Mouse (Mus musculus) lung, adult 18-20 months (tissue): ENCODE data around the gene Mov10.
"Not testable (repeated sequence)": the region's sequence is repeated elsewhere in the genome, so short reads cannot be mapped to it uniquely, and the experiment has no call there.

Experiments used
- DNase-seq, 2 experiments: peaks; one replicate each; pipeline ENCODE4 v3.0.0; 2022; ENCODE audit warnings: mixed read lengths in 2 of 2

Gene Mov10

GRCm38 (mm10) chr3:104780561-104781420 lies 37.6 kb downstream of the Mov10 start, which contains the start of gene Ppm1j:
TSS of gene Ppm1j (plus strand) at chr3:104781056.
- peak; percentile 81 to 85 for DNase-seq

- DNase-seq = peak; percentile 33 to 56
Observed at GRCm38 (mm10) chr3:104779949-104780348, 38.4 kb downstream of the Mov10 start.

- no peak for DNase-seq
Observed at GRCm38 (mm10) chr3:104777342-104777741, 41.0 kb downstream of the Mov10 start.

DNA sequence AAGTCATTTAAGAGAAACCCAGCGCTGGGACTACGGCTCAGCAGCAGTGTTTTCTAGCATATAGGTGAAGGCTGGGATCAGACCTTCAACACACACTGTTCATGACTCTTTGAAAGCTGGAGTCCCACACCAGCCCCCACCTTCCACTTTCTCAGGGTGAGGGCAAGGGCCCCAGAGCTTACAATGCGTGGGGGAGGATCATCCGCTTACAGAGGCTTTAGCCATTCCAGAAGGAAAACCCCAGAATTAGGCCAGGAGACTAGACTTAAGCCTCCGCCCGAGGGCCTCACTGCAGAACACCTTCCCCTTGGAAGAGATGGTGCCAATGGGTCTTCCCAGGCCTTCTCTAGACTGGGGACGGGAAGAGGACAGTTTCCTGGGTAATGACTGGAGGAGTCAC lies 45.1 kb downstream of the Mov10 start:
- no peak for DNase-seq

DNA sequence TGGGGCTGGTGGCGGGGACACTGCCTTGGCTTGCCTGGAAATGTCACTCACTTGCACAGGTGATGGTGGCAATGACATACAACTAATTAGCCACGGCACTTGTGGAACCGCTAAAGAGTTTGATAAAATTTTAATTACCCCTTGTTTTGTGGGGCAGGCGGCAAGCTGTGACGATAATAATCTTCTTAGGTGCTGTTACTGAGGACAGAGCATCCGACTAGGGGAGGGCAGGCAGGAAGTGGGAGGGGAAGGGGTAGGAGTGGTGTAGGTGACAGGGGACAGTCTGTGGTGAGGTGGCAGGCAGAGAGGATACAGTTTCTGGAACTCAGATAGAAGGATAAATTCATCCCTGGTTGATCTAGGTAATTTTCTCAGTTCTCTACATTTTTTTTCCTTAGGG lies 46.9 kb downstream of the Mov10 start:
- no peak for DNase-seq

GRCm38 (mm10) chr3:104770918-104771317 lies 47.4 kb downstream of the Mov10 start:
- DNase-seq = no peak

DNA sequence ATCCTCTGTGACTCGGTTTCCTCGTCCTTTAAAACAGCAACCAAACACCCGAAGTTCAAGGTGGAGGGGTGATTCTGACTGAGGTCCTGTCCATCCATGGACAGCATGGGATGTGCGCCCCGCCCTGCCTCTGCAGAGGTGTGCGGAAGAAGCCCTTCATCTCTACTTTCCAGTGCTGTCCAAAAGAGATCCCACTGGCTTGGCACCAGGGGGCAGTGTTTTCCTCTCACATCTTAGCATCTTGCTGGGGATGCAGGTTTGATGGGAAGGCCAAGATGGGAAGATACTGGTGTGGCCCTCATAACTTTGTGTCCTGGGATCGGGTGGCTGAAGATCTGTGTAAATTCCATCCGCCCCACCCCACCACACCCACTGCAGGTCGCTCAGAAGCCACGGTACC lies 48.3 kb downstream of the Mov10 start:
- peak in 1 of 2 experiments; percentile 49 for DNase-seq

DNA sequence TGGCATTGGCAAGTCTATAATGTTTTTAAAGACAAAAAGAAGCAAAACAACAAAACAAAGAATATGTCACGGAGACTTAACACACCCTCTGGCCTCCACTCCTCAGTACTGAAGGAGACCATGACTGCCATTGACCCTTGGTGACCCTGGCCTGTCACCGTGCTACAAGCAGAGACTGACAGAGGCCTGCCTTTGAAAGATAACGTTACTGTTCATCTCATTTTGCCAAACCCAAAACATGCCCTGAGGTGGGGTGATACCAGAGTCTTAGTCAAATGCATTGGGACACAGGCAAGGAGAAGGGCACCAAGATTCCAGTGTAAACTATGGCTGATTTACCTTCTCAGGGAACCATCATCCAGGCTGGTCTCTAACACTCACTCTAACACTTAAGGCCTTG lies 49.2 kb downstream of the Mov10 start:
- no peak for DNase-seq

DNA sequence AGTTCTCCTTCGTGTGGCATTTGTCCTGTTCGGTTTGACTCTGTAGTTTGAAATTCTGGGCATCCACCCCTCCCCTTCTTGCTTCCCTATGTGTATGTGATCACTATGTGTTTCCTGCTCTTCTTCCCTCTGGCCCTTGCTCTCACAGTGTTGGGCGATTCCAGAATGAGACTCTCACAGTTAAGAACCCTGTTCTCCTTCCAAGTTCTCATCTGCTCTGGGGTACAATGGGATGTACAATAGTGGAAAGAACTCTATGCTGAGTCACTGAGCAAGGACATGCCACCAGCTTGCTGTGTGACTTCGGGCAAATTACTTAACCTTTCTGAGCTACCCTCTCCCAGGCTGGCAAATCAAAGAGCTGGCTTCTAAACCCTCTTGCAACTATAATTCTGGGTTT lies 50.6 kb downstream of the Mov10 start:
- DNase-seq = no peak

DNA sequence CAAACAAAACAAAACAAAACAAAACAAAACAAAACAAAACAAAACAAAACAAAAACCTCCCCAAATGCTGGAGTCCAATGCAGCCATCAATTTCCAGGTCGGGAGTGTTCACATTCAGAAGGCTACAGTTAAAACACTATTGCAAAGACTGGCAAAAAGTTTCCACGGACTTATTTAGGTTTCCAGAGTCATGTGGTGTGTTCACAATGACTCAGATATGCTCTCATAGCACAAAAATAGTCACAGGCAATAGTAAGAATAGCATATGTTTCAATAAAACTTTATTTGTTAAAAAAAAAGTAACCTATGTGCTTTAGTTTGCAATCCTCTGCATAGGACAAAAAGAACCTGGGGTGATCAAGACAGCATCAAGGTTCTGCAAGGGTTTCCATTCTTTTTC lies 51.2 kb downstream of the Mov10 start:
- DNase-seq = no peak

GRCm38 (mm10) chr3:104765021-104765420 lies 53.3 kb downstream of the Mov10 start:
- DNase-seq = no peak

DNA sequence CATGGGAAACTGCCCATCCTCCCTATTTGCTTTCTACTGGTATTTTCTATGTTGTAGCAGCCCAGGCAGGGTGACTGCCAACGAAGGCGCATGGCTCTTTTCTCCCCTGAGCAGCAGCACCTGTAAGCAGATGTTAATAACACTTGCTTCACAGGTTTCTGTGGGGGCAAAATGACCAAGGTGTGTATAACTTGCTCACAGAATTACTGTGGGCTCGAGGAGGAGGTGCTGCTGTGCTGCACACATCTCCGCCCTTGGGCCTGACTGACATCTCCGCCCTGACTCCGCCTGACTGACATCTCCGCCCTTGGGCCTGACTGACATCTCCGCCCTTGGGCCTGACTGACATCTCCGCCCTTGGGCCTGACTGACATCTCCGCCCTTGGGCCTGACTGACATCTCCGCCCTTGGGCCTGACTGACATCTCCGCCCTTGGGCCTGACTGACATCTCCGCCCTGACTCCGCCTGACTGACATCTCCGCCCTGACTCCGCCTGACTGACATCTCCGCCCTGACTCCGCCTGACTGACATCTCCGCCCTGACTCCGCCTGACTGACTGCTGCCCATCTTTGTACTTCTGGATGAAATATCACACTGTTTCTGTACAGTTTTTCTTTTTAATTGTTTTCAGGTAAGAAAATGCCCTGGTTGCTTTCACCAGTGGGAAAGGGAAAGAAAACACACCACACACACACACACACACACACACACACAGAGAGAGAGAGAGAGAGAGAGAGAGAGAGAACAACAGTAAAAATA lies 56.1 kb downstream of the Mov10 start:
- not testable (repeated sequence) for DNase-seq

DNA sequence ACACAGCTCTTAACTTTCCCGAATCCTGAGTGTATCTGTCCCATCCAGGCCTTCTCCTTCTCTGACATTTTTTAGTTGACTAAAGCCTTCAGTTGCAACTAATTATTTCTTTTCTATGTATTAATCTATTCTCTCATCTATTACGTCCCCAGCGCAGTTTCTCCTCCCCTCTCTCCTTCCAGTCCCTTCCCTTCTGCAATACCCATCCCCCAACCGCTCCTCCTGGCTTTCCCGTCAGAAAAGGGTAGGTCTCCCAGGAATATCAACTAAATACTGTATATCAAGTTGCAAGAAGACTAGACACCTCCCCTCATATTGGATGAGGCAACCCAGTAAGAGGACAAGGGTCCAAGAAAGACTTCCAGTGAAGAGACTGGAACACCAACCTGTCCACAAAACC lies 59.5 kb downstream of the Mov10 start:
- DNase-seq = no peak

DNA sequence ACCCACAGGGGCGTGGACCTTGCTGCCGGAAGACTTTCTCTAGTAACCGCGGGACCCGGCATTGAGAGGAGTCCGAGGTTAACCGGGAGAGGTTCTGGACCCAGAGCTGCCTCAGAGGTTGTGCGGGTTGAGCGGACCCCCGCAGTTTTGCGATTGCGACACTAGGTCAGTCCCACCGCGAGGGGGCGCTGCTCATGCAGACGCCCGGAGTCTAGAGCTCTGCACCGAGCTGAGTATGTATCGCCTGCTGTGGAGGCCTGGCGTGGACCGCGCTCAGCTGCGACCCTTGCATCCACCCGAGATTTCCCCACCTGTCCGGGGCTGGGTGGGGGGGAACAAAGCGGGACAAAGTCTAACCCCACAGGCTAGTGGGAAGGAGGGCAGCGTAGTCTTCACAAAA lies 60.0 kb downstream of the Mov10 start:
- peak; percentile 22 to 49 for DNase-seq

DNA sequence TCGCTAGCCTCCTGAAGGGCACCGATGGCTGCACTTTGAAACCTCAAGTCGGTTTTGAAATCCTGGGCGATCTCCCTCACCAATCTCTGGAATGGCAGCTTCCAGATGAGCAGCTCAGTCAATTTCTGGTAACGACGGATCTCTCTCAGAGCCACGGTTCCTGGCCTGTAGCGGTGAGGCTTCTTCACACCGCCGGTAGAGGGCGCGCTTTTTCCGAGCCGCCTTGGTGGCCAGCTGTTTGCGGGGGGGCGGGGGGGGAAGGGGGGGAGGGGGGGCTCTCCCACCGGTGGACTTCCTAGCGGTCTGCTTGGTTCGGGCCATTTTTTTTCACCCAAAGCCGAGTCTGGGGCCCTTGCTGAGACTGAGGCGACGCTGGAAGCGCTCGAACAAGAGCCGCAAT lies 65.5 kb downstream of the Mov10 start:
- DNase-seq = not testable (repeated sequence)
